Mouse (Mus musculus) bone marrow, adult 2 months (tissue): ENCODE data around the gene Tcte2. TPM values are rescaled to one million over a fixed set of nuclear protein-coding genes. Genes with fewer than 3 reads are reported as not detected.

Experiments used
- H3K27ac ChIP-seq: fragments of 200-500 bp; 2 replicates; pipeline ENCODE4 v1.5.1; 2012; ENCODE audit warnings: low read depth, mild to moderate bottlenecking, control low read depth, inconsistent platforms, low read length; ENCODE audit not compliant: control insufficient read depth, poor library complexity, insufficient read depth
- H3K4me1 ChIP-seq: fragments of 200-500 bp; 2 replicates; pipeline ENCODE4 v1.6.1; 2011; ENCODE audit warnings: low read length; ENCODE audit not compliant: control insufficient read depth, insufficient read depth
- H3K4me3 ChIP-seq: fragments of 200-500 bp; replicated peaks from 2 replicates; pipeline ENCODE3; 2011; ENCODE audit warnings: mild to moderate bottlenecking, low read depth, low read length, control low read depth; ENCODE audit not compliant: control insufficient read depth
- CTCF ChIP-seq: fragments of 200-500 bp; IDR thresholded peaks from 2 replicates; pipeline ENCODE4 v1.5.1; 2011; ENCODE audit warnings: low read length, control low read depth; ENCODE audit not compliant: control insufficient read depth, insufficient read depth
- POLR2A ChIP-seq: fragments of 200-500 bp; IDR thresholded peaks from 2 replicates; pipeline ENCODE4 v1.6.1; 2011; ENCODE audit warnings: low read depth, mild to moderate bottlenecking, control low read depth, low read length, borderline replicate concordance; ENCODE audit not compliant: control insufficient read depth
- WGBS: fragments of 180-500 bp; shearing (Covaris S2); methylation state at CpG from one replicate; pipeline ENCODE4 v1.1.7; 2018; 5-methylcytosine and 5-hydroxymethylcytosine counted together
- polyA plus RNA-seq: library from polyadenylated mRNA; stranded (reverse); fragments of >200 nt; gene quantifications from 2 replicates; pipeline ENCODE4 v1.2.4, GENCODE M21; 2011; ENCODE audit warnings: low replicate concordance; ENCODE audit not compliant: missing spikeins, insufficient read depth, insufficient read length

Tcte2 gene
- polyA plus RNA-seq, 1 experiment: 4.1 TPM

- TF ChIP-seq CTCF: no peak
- no peak for TF ChIP-seq POLR2A
- H3K4me1 ChIP-seq: no peaks in the 10 kb centered on the region
- no peak overlapping the region for H3K27ac ChIP-seq
- 75% methylated on average over 2 of the region's 2 CpGs for WGBS
- H3K4me3 ChIP-seq: no peak overlapping the region
Observed at GRCm38 (mm10) chr17:13697646-13698045, 64.0 kb downstream of the Tcte2 start.

GRCm38 (mm10) chr17:13695881-13696280, 65.7 kb downstream of the Tcte2 start:
- no peaks in the 10 kb centered on the region for H3K4me1 ChIP-seq
- no peak overlapping the region for H3K27ac ChIP-seq
- TF ChIP-seq POLR2A (no peak), CTCF (no peak)
- WGBS: 81% methylated on average over 5 of the region's 5 CpGs
- no peak overlapping the region for H3K4me3 ChIP-seq

- TF ChIP-seq CTCF (no peak), POLR2A (no peak)
- H3K4me3 ChIP-seq: no peak overlapping the region
- peaks cover 3% of the 10 kb centered on the region; the same call in 1 of the 2 replicates for H3K4me1 ChIP-seq
- WGBS: 73% methylated on average over 2 of the region's 2 CpGs
- H3K27ac ChIP-seq: no peak overlapping the region
Observed at GRCm38 (mm10) chr17:13695211-13695610, 66.4 kb downstream of the Tcte2 start.

GRCm38 (mm10) chr17:13694181-13694580, 67.4 kb downstream of the Tcte2 start:
- H3K4me3 ChIP-seq: no peak overlapping the region
- TF ChIP-seq POLR2A (no peak), CTCF (no peak)
- H3K4me1 ChIP-seq: peaks cover 3% of the 10 kb centered on the region; the same call in 1 of the 2 replicates
- 82% methylated on average over 1 of the region's 1 CpGs for WGBS
- H3K27ac ChIP-seq: no peak overlapping the region

- WGBS: 52% methylated on average over 1 of the region's 1 CpGs
- Histone ChIP-seq H3K4me1 (peaks cover 15% of the 10 kb centered on the region), H3K27ac (no peak overlapping the region), H3K4me3 (no peak overlapping the region)
- no peak for TF ChIP-seq CTCF
- no peak for TF ChIP-seq POLR2A
Observed at GRCm38 (mm10) chr17:13687656-13688055, 74.0 kb downstream of the Tcte2 start.

GRCm38 (mm10) chr17:13687086-13687485, 74.5 kb downstream of the Tcte2 start:
- no peak overlapping the region for H3K27ac ChIP-seq
- WGBS: 81% methylated on average over 4 of the region's 4 CpGs
- no peak overlapping the region for H3K4me3 ChIP-seq
- H3K4me1 ChIP-seq: peaks cover 15% of the 10 kb centered on the region
- no peak for TF ChIP-seq CTCF
- TF ChIP-seq POLR2A: no peak

GRCm38 (mm10) chr17:13685621-13686020, 76.0 kb downstream of the Tcte2 start:
- TF ChIP-seq POLR2A (no peak), CTCF (no peak)
- no peak overlapping the region for H3K4me3 ChIP-seq
- peaks cover 13% of the 10 kb centered on the region for H3K4me1 ChIP-seq
- 15% methylated on average over 3 of the region's 3 CpGs for WGBS
- no peak overlapping the region; the same call in 1 of the 2 replicates for H3K27ac ChIP-seq

GRCm38 (mm10) chr17:13684256-13684655, 77.4 kb downstream of the Tcte2 start:
- peaks cover 13% of the 10 kb centered on the region for H3K4me1 ChIP-seq
- TF ChIP-seq POLR2A (no peak), CTCF (no peak)
- H3K27ac ChIP-seq: 0 out of 2 replicates have a peak overlapping the region, but pooled peaks have one; percentile 24
- H3K4me3 ChIP-seq: no peak overlapping the region
- WGBS: 62% methylated on average over 7 of the region's 7 CpGs
